Mouse (Mus musculus) bone marrow macrophage, adult 2 months (primary cell): ENCODE results near the gene Cpne6.

Source experiments
- CTCF ChIP-seq: IDR thresholded peaks from 2 replicates; pipeline ENCODE4 v1.5.1; 2012; ENCODE audit warnings: low read depth, mild to moderate bottlenecking, low read length, moderate library complexity
- POLR2A ChIP-seq: IDR thresholded peaks from 2 replicates; pipeline ENCODE4 v1.6.1; 2012; ENCODE audit warnings: mild to moderate bottlenecking, low read depth, low read length, borderline replicate concordance

DNA sequence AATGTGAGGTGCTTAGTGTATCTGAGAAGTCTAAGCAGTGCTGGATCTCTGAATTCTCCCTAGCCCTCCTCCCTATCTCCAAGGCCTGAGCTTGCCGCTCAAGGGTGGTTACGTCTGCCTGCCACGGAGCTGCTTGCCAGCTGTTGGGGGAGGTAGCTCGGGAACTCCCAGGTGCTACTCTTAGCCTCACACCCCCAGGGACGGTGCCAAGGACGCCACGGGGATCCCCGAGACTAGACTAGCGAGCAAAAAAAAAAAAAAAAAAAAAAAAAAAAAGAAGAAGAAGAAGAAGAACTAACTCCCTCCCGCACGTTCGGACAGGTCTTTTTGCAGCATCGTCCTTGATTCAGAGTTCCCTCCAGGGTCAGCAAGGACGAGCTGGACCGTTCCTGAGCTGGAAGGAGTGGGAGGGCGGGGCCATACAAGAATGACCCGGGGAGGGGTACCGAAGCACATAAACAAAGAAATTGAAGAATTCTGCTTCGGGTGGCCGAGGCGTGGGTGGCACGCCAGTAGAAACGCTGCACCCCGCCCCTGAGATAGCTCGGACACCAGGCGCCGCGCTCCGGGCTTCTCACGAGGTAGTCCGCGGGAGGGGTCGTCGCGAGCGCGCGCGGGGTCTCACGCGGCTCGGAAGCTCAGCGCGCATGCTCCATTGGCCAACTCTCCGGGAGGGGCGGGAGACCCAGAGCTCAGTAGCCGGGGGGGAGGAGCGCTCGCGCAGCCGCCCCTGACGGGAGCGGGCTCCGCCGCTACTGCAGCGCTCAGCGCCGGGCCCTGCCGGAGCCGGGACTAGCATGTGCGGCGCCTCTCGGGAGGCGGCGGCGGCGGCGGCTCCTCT lies 19.7 kb upstream of the Cpne6 start, which contains the start of gene Carmil3:
- TF ChIP-seq CTCF: no peak
- no peak for TF ChIP-seq POLR2A
